Mouse (Mus musculus): Measurements from ENCODE around the gene Sh3pxd2b. TPM values are rescaled to one million over a fixed set of nuclear protein-coding genes. Genes with fewer than 3 reads are reported as not detected.

The Sh3pxd2b gene
- polyA plus RNA-seq, 1 experiment = 21.7 TPM

GRCm38 (mm10) chr11:32363610-32364220, 16.1 kb downstream of the Sh3pxd2b start:
- Histone ChIP-seq H3ac (ENCODE audit: control insufficient read depth, insufficient read length, low read depth) (no peak overlapping the region), H3K36me3 (ENCODE audit: control insufficient read depth, insufficient read depth) (peaks cover 42% of the 10 kb centered on the region), H3K4me3 (ENCODE audit: insufficient read depth, poor library complexity, severe bottlenecking) (no peak overlapping the region), H3K79me2 (ENCODE audit: control insufficient read depth, insufficient read depth) (peaks cover 99% of the 10 kb centered on the region), H3K27me3 (ENCODE audit: control insufficient read depth, insufficient read depth, insufficient read length) (no peaks in the 10 kb centered on the region), H3K79me3 (ENCODE audit: low read depth) (peaks cover 81% of the 10 kb centered on the region)
- TF ChIP-seq FOSL1 (IDR thresholded peaks at IDR 0.05; ENCODE audit: insufficient read depth, low read length, poor library complexity, severe bottlenecking) (no peak), MAX (IDR thresholded peaks at IDR 0.05) (no peak), USF1 (IDR thresholded peaks at IDR 0.05; ENCODE audit: low read depth) (no peak), MYOG (IDR thresholded peaks at IDR 0.05; ENCODE audit: control insufficient read depth, extremely low read depth, insufficient read length) (no peak), MYOD1 (IDR thresholded peaks at IDR 0.05; ENCODE audit: control insufficient read depth, insufficient read length, low read depth) (no peak), CTCF (IDR thresholded peaks at IDR 0.05; ENCODE audit: control insufficient read depth, insufficient read depth, insufficient read length) (no peak), CEBPB (IDR thresholded peaks at IDR 0.05; ENCODE audit: low read depth) (no peak)

GRCm38 (mm10) chr11:32364375-32364774, 16.8 kb downstream of the Sh3pxd2b start:
- Histone ChIP-seq H3K79me3 (ENCODE audit: low read depth) (peaks cover 84% of the 10 kb centered on the region), H3K4me3 (ENCODE audit: insufficient read depth, poor library complexity, severe bottlenecking) (no peak overlapping the region), H3ac (ENCODE audit: control insufficient read depth, insufficient read length, low read depth) (no peak overlapping the region), H3K36me3 (ENCODE audit: control insufficient read depth, insufficient read depth) (peaks cover 42% of the 10 kb centered on the region), H3K27me3 (ENCODE audit: control insufficient read depth, insufficient read depth, insufficient read length) (no peaks in the 10 kb centered on the region), H3K79me2 (ENCODE audit: control insufficient read depth, insufficient read depth) (peaks cover 100% of the 10 kb centered on the region)
- TF ChIP-seq MYOG (IDR thresholded peaks at IDR 0.05; ENCODE audit: control insufficient read depth, extremely low read depth, insufficient read length) (no peak), CTCF (IDR thresholded peaks at IDR 0.05; ENCODE audit: control insufficient read depth, insufficient read depth, insufficient read length) (no peak), MAX (IDR thresholded peaks at IDR 0.05) (no peak), USF1 (IDR thresholded peaks at IDR 0.05; ENCODE audit: low read depth) (no peak), FOSL1 (IDR thresholded peaks at IDR 0.05; ENCODE audit: insufficient read depth, low read length, poor library complexity, severe bottlenecking) (no peak), CEBPB (IDR thresholded peaks at IDR 0.05; ENCODE audit: low read depth) (no peak), MYOD1 (IDR thresholded peaks at IDR 0.05; ENCODE audit: control insufficient read depth, insufficient read length, low read depth) (no peak)

GRCm38 (mm10) chr11:32365498-32365897, 17.9 kb downstream of the Sh3pxd2b start:
- Histone ChIP-seq H3K79me3 (ENCODE audit: low read depth) (peaks cover 74% of the 10 kb centered on the region), H3K27me3 (ENCODE audit: control insufficient read depth, insufficient read depth, insufficient read length) (no peaks in the 10 kb centered on the region), H3K79me2 (ENCODE audit: control insufficient read depth, insufficient read depth) (peaks cover 100% of the 10 kb centered on the region), H3K4me3 (ENCODE audit: insufficient read depth, poor library complexity, severe bottlenecking) (no peak overlapping the region), H3K36me3 (ENCODE audit: control insufficient read depth, insufficient read depth) (peaks cover 48% of the 10 kb centered on the region), H3ac (ENCODE audit: control insufficient read depth, insufficient read length, low read depth) (no peak overlapping the region)
- no peak for TF ChIP-seq USF1 (IDR thresholded peaks at IDR 0.05; ENCODE audit: low read depth)
- no peak for TF ChIP-seq CEBPB (IDR thresholded peaks at IDR 0.05; ENCODE audit: low read depth)
- no peak for TF ChIP-seq CTCF (IDR thresholded peaks at IDR 0.05; ENCODE audit: control insufficient read depth, insufficient read depth, insufficient read length)
- TF ChIP-seq FOSL1 (IDR thresholded peaks at IDR 0.05; ENCODE audit: insufficient read depth, low read length, poor library complexity, severe bottlenecking) = no peak
- TF ChIP-seq MAX (IDR thresholded peaks at IDR 0.05) = no peak
- no peak for TF ChIP-seq MYOG (IDR thresholded peaks at IDR 0.05; ENCODE audit: control insufficient read depth, extremely low read depth, insufficient read length)
- no peak for TF ChIP-seq MYOD1 (IDR thresholded peaks at IDR 0.05; ENCODE audit: control insufficient read depth, insufficient read length, low read depth)

- no peak overlapping the region for H3ac ChIP-seq (ENCODE audit: control insufficient read depth, insufficient read length, low read depth)
- peaks cover 61% of the 10 kb centered on the region for H3K79me3 ChIP-seq (ENCODE audit: low read depth)
- H3K79me2 ChIP-seq (ENCODE audit: control insufficient read depth, insufficient read depth) = peaks cover 99% of the 10 kb centered on the region
- H3K36me3 ChIP-seq (ENCODE audit: control insufficient read depth, insufficient read depth) = peaks cover 52% of the 10 kb centered on the region
- TF ChIP-seq MYOG (IDR thresholded peaks at IDR 0.05; ENCODE audit: control insufficient read depth, extremely low read depth, insufficient read length) (no peak), USF1 (IDR thresholded peaks at IDR 0.05; ENCODE audit: low read depth) (no peak), CTCF (IDR thresholded peaks at IDR 0.05; ENCODE audit: control insufficient read depth, insufficient read depth, insufficient read length) (no peak), MYOD1 (IDR thresholded peaks at IDR 0.05; ENCODE audit: control insufficient read depth, insufficient read length, low read depth) (no peak), MAX (IDR thresholded peaks at IDR 0.05) (no peak), CEBPB (IDR thresholded peaks at IDR 0.05; ENCODE audit: low read depth) (no peak), FOSL1 (IDR thresholded peaks at IDR 0.05; ENCODE audit: insufficient read depth, low read length, poor library complexity, severe bottlenecking) (no peak)
- no peaks in the 10 kb centered on the region for H3K27me3 ChIP-seq (ENCODE audit: control insufficient read depth, insufficient read depth, insufficient read length)
- H3K4me3 ChIP-seq (ENCODE audit: insufficient read depth, poor library complexity, severe bottlenecking) = no peak overlapping the region
These were observed 19.4 kb downstream of the Sh3pxd2b start for GRCm38 (mm10) chr11:32367056-32367455.

DNA sequence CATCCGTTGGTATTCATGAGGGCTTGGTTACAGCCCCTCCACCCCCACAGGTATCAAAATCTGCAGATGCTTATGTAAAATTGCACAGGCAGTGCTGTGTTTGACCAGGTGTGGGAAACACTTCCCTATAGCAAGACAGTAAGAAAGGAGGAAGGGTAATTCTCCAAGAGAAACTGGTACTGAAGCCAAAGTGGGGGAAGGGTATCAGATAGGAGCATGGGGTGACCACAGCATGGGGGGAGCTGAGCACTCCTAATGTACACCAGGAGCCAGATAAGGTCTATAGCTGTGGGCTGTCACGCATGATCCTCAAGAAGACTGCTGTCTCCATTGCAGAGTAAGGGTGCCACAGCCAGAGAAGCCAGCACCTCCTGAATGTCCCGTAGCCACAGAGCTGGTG, 21.4 kb downstream of the Sh3pxd2b start:
- H3K4me3 ChIP-seq (ENCODE audit: insufficient read depth, poor library complexity, severe bottlenecking) = no peak overlapping the region
- peaks cover 61% of the 10 kb centered on the region for H3K36me3 ChIP-seq (ENCODE audit: control insufficient read depth, insufficient read depth)
- peaks cover 44% of the 10 kb centered on the region for H3K79me3 ChIP-seq (ENCODE audit: low read depth)
- peaks cover 79% of the 10 kb centered on the region for H3K79me2 ChIP-seq (ENCODE audit: control insufficient read depth, insufficient read depth)
- no peak overlapping the region for H3ac ChIP-seq (ENCODE audit: control insufficient read depth, insufficient read length, low read depth)
- TF ChIP-seq FOSL1 (IDR thresholded peaks at IDR 0.05; ENCODE audit: insufficient read depth, low read length, poor library complexity, severe bottlenecking) (no peak), USF1 (IDR thresholded peaks at IDR 0.05; ENCODE audit: low read depth) (no peak), CEBPB (IDR thresholded peaks at IDR 0.05; ENCODE audit: low read depth) (no peak), MAX (IDR thresholded peaks at IDR 0.05) (no peak), CTCF (IDR thresholded peaks at IDR 0.05; ENCODE audit: control insufficient read depth, insufficient read depth, insufficient read length) (no peak), MYOD1 (IDR thresholded peaks at IDR 0.05; ENCODE audit: control insufficient read depth, insufficient read length, low read depth) (no peak), MYOG (IDR thresholded peaks at IDR 0.05; ENCODE audit: control insufficient read depth, extremely low read depth, insufficient read length) (no peak)
- no peaks in the 10 kb centered on the region for H3K27me3 ChIP-seq (ENCODE audit: control insufficient read depth, insufficient read depth, insufficient read length)

Measured in C2C12 (cell line).